Mouse (Mus musculus): ENCODE measurements around the gene Rad23a.
A peak's percentile ranks its signal among the peaks of the same experiment; 100 is the strongest.

- no peak for TF ChIP-seq POLR2A (IDR thresholded peaks at IDR 0.05; ENCODE audit: borderline replicate concordance, insufficient read depth, low read length)
- peak; percentile 79 for TF ChIP-seq CTCF (IDR thresholded peaks at IDR 0.05; ENCODE audit: borderline replicate concordance, insufficient read depth, low read depth, low read length)
These were observed 29.6 kb downstream of the Rad23a start for GRCm38 (mm10) chr8:84810896-84811295.
